Mouse (Mus musculus): ENCODE measurements at regions not wholly inside any gene's neighbourhood (a gene's known extent, or its start where the extent isn't known, plus 50 kb on each side); places are given as distances from the start of the nearest gene placed in this dataset.

DNA sequence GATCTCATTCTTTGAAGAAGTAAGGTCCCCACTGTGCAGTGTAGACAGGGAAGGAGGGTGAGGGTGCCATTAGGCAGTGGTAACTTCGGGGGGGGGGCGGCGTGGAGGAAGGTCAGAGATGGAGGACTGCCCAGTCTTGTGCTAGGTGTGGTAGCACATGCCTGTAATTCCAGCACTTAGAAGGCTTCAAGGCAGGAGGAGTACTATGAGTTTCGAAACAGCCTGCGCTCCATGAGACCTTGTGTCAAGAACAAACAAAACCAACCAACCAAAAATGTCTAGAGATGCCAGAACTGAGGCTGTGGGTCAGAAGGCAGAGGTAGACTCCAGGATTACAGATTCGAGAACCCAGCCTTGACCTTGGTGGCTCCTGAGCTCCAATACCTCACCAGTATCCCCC lies 130.8 kb downstream of the Pja1 start:
- DNase-seq, result no peak

DNA sequence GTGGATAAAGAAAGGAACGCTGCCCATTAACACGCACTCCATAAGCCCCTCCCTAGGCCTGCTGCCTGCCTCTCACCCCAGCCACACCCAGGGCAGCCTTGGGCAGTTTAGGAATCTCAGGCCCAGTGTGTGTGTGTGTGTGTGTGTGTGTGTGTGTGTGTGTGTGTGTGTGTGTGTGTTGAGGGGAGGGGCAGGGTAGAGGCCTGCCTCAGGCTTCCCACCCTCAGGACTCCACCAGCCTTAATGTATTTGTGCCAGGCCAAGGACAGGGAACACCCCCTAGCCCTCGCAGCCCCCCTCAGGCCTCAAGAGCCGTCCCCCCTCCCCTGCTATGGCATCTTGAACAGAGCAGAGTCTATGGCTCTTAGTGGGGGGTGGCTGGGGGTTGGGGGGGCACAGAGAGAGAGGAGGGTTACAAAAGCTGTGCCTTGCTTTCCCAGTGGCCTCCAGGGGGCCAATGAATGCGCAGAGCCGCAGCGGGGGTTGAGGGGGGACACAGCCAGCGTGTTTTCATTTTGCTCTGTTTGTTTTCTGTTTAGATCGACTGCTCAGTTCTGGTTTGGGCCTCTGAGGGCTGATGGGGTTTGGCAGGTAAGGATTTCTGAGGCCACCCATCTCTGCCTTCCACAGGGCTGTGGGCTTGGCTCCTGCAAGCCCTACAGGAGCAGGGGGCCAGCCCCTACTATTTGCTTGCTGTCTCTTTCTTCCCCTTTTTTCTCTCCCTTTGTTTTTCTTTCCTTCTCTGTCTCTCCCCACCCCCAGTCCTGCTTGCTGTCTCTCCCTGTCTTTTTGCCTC lies 131.8 kb downstream of the Pja1 start:
- DNase-seq, result no peak

- no peak for DNase-seq
Measured at GRCm38 (mm10) chrX:99336616-99337553, 134.2 kb downstream of the Pja1 start.

GRCm38 (mm10) chrX:99335886-99336589 lies 135.0 kb downstream of the Pja1 start:
- DNase-seq, result no peak

DNA sequence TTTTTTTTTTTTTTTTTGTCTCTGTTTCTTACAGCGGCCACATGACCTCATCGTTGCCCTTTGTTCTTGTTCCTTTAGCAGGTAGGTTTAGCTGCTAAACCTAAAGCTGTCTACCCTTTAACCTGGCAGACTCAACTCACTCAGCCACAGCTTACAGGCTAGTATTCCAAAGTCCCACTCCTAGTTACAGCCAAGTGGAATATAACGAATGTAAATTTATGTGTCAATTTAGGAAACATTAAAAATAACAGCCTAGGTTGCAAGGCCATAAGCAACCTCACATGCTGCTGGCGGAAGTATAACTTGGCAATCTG lies 138.7 kb downstream of the Pja1 start:
- no peak for DNase-seq

DNA sequence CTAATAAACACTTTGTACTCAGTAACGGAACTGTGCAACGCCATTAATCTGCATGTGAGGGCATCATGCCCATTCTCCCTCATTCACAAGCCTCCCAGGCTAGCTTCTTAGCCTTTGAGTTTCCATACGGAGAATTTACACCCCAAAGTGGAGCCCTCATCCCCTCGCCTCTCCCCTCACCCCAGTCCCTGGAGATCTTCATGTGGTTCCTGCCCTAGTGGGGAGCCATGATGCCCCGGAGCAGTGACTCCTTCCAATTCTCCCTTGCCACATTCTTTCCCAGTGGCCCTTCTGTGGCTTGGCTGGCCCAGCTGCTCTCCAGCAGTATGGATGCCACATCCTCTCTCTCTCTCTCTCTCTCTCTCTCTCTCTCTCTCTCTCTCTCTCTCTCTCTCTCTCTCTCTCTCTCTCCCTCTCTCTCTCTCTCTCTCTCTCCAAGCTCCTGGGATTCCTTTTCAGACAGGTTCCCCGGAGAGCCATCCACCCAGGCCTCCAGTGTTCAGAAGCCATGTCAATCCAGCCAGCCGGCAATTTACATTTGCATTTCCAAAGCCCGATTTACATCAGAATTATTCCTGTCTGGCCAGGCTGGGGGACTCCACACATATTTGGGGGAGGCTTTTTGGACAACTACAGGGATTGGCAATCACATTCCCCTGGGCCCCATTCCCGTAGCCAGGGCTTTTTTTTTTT lies 139.2 kb downstream of the Pja1 start:
- no peak for DNase-seq

- no peak for DNase-seq
Measured at GRCm38 (mm10) chrX:99330386-99330785, 140.7 kb downstream of the Pja1 start.

DNA sequence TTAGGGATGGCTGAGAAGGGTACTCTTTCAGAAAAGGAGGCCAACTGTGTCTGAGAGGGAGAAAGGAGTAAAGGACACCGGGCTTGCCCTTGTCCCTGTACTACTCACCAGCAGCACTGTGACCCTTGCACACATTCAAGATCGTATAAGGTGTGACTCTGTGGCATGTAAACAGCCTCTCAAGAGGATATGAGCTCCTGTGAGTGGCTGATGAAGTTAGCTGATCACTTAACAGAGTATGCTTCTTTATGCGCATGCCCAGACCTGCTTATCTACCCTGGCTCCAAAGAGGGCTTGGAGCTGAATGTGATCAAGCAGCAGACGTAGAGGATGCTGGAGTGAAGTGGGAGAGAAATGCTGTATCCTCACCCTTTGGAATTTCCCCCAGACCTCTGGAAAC lies 142.5 kb downstream of the Pja1 start:
- no peak for DNase-seq

DNA sequence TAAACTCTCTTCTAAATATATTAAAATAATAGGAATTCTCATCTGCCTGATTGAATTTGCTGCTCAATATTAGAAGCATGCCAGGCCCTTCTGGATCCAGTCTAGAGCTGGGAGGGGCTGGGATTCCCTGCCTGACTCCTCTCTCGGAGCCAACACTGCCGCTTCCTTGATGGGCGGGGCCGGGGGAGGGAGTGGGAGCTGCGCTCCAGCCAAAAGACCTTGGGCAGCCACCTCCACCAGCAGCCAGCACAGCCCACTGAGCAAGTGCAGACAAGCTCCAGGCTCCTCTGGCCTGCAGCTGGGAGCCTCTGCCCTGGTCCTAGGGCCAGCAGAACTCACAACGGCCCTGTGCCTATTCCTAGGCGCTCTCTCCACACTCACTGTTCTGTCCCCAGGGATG lies 144.9 kb downstream of the Pja1 start:
- no peak for DNase-seq

- DNase-seq, result peak; percentile 15 to 22
Measured at GRCm38 (mm10) chrX:99325460-99325859, 145.6 kb downstream of the Pja1 start.

- no peak for DNase-seq
Measured at GRCm38 (mm10) chrX:99324546-99325170, 146.4 kb downstream of the Pja1 start.

DNA sequence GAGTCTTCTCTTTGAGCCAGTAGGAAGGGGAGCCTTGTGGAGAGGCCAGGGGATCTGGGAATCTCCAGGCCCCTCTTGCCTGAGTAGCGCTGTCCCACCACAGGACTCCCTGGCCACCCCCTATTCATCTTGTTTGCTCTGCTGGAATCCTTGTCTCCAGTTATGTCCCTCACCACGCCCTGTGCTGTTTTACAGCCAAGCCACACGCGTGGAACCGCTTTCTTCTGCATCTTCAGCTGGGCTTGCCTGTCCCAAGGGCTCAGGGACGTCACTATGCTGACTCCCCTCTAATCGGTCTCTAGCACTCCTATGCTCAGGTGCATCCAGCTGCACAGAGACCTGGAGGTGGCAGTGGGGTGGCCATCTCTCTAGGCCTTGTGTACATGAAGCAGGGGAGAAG lies 151.3 kb downstream of the Pja1 start:
- no peak for DNase-seq

DNA sequence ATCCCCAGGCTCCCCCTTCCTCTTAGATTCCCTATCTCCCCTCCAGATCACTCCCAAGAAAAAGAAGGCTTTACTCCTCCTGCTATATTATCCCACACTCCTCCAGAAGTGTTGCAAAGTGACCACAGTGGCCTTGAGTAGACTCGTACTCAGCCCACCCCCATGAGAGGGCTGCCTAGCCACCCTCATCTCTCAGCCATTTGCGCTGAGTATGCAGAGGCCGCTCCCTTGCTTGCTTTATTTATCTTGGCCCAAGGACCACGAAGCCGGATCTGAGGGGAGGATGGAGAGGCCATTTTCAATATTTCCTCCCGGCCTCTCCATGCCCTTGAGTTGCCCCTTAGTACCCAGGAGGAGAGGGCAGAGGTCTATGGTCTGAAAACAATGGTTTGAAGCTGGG lies 151.9 kb downstream of the Pja1 start:
- DNase-seq, result no peak

DNA sequence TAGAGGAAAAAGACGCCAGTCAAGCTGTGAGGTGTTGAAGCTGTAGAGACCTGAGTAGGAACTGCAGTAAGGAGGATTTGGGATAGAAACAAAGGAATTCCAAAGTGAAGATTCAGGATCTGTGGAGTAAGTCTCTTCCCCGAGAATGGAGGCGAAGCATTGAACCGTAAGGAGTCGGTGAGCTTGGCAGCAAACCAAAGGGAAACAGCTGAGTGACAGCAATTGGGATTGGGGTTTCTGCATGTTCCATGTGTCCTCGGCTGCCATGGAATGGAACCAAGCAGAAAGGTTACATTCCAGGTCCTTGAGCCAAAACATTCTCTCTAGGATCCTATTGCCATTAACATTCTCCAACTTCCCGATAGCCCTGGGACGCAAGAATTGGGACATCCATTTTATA lies 152.9 kb downstream of the Pja1 start:
- DNase-seq, result peak; percentile 10 to 19

DNA sequence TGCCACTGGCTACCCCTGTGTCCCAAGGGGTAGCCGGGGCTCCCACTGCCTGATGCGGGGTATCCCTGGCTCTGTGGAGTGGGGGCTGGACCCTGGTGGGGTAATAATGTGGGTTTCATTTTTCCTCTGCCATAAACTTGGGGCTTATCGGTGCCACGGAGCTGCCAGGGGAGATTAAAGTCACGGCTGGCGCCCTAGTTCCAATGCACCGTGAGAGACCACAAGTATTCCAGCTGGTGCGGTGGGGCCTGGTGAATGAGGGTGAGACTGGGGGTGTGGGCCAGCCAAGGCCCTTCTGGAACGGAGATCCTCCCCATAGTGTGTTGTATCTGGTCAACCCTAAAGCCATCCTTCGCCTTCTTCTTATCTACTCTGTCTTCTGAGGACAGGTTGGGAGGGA lies 153.3 kb downstream of the Pja1 start:
- DNase-seq, result no peak

DNA sequence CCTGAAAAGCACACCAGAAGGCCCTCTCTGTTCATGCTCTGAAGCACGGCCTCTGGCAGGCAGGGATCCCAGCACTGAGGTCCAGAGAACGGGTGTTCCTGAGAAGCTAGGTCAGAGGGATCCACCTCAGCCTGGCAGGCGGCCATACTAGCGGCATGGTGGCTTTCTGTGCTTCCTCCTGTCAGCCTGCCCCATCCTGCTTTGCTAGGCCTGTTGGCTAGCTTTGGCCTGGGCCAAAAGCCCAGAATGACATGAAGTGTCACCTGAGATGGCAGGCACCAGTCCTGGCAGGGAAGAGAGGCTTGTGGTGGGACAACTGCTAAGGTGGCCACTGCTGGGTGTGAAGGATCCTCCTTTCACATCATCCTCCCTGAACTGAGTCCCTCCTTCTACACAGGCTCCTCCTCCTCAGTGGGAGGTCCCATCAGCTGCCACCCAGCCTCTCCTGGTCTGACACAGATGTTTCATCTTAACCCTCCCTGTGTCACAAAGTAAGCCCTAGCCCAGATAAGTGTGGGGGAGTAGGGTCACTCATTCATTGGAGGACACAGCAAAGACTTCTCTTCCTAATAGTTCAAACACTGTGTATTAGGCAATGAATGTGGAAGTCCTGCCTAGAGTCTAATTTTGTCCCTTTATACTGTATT lies 154.5 kb downstream of the Pja1 start:
- peak; percentile 85 to 86 for DNase-seq

GRCm38 (mm10) chrX:99299110-99299509 lies 163.2 kb downstream of the Efnb1 start:
- no peak for DNase-seq

DNA sequence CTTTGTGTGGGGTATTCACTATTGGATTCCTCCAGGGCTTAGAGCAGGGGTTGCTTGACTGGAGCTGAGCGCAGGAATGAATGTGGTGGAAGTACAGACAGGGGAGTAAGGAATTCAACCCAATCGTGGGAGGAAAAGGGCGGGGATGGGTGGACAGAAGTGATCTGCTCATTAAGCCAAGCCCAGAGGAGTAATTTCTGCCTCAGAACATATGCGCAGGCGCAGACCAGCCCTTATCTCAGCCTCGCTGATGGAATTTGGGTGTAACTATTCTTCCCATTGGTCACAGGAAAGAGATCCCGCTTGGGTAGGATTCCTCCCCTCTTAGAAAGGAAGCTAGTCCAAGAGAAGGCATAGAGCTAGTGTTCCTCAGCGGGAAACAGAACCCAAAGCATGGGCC lies 158.8 kb downstream of the Efnb1 start:
- DNase-seq, result no peak

DNA sequence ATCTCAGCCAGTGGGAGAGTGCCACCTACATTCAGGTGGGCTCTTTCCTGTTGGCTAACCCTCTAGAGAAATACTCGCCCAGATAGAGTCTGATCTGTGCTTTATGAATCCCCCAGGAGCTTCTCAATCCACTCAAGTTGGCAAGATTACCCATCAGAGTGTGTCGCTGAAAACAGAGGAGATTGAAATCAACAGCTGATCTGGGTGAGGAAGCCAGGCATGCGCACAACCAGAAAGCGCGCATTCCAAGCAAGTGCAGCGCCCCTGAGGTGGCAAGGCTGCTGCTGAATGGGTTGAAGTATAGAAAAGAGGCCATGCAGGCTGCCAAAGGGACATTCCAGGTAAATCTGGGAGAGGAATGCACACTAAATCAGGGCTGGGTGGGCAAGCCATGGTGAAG lies 158.0 kb downstream of the Efnb1 start:
- no peak for DNase-seq

- DNase-seq, result no peak
Measured at GRCm38 (mm10) chrX:99292758-99293157, 156.8 kb downstream of the Efnb1 start.

DNA sequence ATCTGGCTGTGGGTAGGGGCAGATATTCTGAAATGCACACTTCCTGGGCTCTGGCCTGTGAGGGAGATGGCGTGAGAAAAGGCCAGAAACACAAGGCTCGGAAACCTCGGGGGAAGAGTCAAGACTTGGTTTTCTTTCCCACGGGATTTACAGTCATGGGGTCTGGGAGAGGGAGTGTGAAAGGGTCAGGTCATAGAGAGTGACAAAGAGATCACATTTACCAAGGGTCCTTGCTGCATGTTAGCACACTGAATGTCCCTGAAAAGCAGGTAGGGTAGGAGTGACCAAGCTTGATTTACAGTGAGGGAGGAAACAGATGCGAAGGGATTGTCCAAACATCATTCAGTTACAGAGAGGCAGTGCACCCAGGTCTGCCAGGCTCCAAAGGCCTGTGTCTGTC lies 156.0 kb downstream of the Efnb1 start:
- no peak for DNase-seq

GRCm38 (mm10) chrX:99291423-99291963 lies 155.6 kb downstream of the Efnb1 start:
- DNase-seq, result no peak

Data from cerebellum, postnatal 36 days (tissue).